Mouse (Mus musculus) neutrophil, adult 83 days (primary cell): Measurements from ENCODE around the gene Anp32a. TPM values are rescaled to one million over a fixed set of nuclear protein-coding genes. Genes with fewer than 3 reads are reported as not detected.

Experiments used
- total RNA-seq, 2 experiments: library from RNA; stranded (reverse); gene quantifications; one replicate each; pipeline ENCODE4 v1.2.4; 2023

Gene Anp32a
- total RNA-seq: 100 to 1,000 TPM; 321 to 330 TPM

DNA sequence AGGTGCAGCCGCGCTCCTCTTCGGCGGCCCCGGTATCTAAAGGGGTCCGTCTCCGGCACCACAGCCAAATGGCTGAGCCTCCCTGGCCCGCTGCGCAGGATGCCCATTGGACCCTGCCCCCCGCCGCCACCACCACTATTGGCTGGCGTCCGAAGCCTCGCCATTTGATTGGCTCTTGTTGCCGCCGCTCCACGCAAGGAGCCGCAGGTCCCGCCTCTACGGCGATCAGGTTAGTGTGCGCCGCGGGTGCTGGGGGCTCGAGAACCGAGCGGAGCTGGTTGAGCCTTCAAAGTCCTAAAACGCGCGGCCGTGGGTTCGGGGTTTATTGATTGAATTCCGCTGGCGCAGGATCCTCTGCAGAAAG, at the start of gene Anp32a:
Gene Anp32a, plus strand, starts transcription at position 171 of the 364 bp plus-strand sequence.

Other genes starting within 250 kb of the Anp32a start
- 1 to 10 TPM; 5.3 to 6.0 TPM for gene Glce, start 218.6 kb upstream of the Anp32a start, total RNA-seq
- not detected for gene Spesp1, start 59.1 kb upstream of the Anp32a start, total RNA-seq
- not detected for gene Coro2b, start 195.8 kb downstream of the Anp32a start, total RNA-seq